Mouse (Mus musculus) liver, embryonic 13.5 days (tissue): ENCODE measurements around the gene Rsph1. TPM values are rescaled to one million over a fixed set of nuclear protein-coding genes. Genes with fewer than 3 reads are reported as not detected.

ENCODE experiments used
- ATAC-seq: fragments of 200-750 bp; cut with Nextera tagmentation; 2 replicates; pipeline ENCODE4 v1.8.0; 2017; ENCODE audit warnings: low read depth, mild to moderate bottlenecking, moderate number of reproducible peaks, moderate library complexity
- DNase-seq: peaks from one replicate; pipeline ENCODE4 v3.0.0; 2022
- H3K27ac ChIP-seq: fragments of 300-500 bp; sonication (generic); 2 replicates; pipeline ENCODE4 v1.5.1; 2015; ENCODE audit warnings: moderate library complexity, mild to moderate bottlenecking, inconsistent platforms
- H3K27me3 ChIP-seq: fragments of 300-500 bp; sonication (generic); 2 replicates; pipeline ENCODE4 v1.6.1; 2015; ENCODE audit warnings: mild to moderate bottlenecking, inconsistent platforms
- H3K36me3 ChIP-seq: fragments of 300-500 bp; sonication (generic); 2 replicates; pipeline ENCODE4 v1.6.1; 2015; ENCODE audit warnings: mild to moderate bottlenecking, inconsistent platforms
- H3K4me1 ChIP-seq: fragments of 300-500 bp; sonication (generic); replicated peaks from 2 replicates; pipeline ENCODE4 v1.6.1; 2015; ENCODE audit warnings: inconsistent platforms
- H3K4me2 ChIP-seq: fragments of 300-500 bp; sonication (generic); 2 replicates; pipeline ENCODE4 v1.6.1; 2015; ENCODE audit warnings: inconsistent platforms, mild to moderate bottlenecking, moderate library complexity
- H3K4me3 ChIP-seq: fragments of 300-500 bp; sonication (generic); replicated peaks from 2 replicates; pipeline ENCODE4 v1.5.1; 2015; ENCODE audit warnings: mild to moderate bottlenecking, inconsistent platforms
- H3K9ac ChIP-seq: fragments of 300-500 bp; sonication (generic); 2 replicates; pipeline ENCODE4 v1.6.1; 2015; ENCODE audit warnings: mild to moderate bottlenecking, inconsistent platforms
- H3K9me3 ChIP-seq: fragments of 300-500 bp; sonication (generic); replicated peaks from 2 replicates; pipeline ENCODE4 v1.6.1; 2016; ENCODE audit warnings: inconsistent platforms
- WGBS: fragments of 180-500 bp; shearing (Covaris S2); methylation state at CpG from one replicate; pipeline ENCODE4 v1.1.7; 2015; ENCODE audit not compliant: insufficient replicate concordance; 5-methylcytosine and 5-hydroxymethylcytosine counted together
- polyA plus RNA-seq: library from polyadenylated mRNA; unstranded; fragments of >200 nt; fragmentation: Nextera tagmentation; extraction: Ambion mirVana; gene quantifications from 2 replicates; pipeline ENCODE4 v1.2.1, GENCODE M21; 2015

Rsph1 gene
- polyA plus RNA-seq, 1 experiment from 2014 or later, result 0.20 TPM

DNA sequence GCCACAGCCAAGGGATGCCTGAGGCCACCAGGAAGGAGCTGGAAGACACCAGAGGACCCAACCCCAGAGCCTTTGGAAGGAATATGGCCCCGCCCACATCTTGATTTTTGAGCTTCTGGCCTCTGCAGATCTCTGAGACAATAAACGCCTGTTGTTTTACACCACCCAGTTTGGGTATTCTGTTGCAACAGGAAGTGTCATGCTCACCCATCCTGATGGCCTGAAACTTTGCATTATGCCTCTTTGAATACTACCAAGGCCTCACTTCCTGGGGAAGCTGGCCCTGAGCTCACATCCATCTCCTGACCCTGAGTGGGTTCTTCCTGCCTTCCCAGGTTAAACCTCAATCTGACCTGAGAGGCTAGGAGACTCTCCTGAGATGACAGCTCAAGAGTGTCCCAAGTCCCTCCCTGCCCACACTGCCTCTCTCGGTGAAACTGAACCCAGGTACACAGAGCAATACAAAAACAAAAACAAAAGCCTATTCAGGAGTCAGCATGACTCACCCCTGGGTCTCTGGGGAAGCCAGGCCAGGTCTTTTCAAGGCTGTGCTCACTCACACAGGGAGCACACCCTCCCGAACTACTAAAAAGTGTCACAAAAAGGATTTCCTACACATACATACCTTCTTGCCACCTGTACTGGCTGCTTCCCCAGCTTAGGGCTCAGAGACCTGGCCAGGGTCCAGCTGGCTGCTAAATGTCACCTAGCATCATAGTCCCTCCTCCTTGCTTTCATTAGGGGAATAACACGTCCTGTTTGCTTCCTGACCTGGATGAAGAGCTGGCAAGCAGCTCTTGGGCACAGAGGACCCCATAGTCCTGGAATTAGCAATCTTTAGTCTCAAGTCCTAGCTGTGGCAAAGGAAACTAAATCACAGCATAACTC lies 60.9 kb downstream of the Rsph1 start:
- no peaks in the 10 kb centered on the region for H3K27me3 ChIP-seq
- no peak overlapping the region for H3K27ac ChIP-seq
- H3K4me2 ChIP-seq, result no peak overlapping the region
- H3K4me1 ChIP-seq, result peaks cover 19% of the 10 kb centered on the region
- DNase-seq (no peak), ATAC-seq (no peak)
- H3K9me3 ChIP-seq, result no peaks in the 10 kb centered on the region
- H3K9ac ChIP-seq, result no peak overlapping the region
- no peak overlapping the region for H3K4me3 ChIP-seq
- peaks cover 66% of the 10 kb centered on the region for H3K36me3 ChIP-seq
- WGBS, result 54% methylated on average over 5 of the region's 5 CpGs

DNA sequence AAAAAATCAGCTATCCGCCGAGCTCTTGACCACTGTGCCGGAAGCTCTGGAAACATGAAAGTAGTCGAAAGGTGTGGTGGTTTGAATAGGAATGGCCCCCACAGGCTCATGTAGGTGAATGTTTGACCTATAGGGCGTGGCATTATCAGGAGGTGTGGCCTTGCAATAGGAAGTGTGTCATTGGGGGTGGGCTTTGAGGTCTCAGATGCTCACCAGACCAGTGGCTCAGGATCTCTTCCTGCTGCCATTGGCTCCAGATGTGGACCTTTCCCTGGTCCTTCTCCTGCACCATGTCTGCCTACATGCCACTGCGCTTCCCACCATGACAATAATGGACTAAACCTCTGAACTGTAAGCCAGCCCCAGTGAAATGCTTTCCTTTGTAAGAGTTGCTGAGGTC lies 65.3 kb downstream of the Rsph1 start:
- Histone ChIP-seq H3K4me2 (no peak overlapping the region), H3K4me3 (no peak overlapping the region), H3K27me3 (no peaks in the 10 kb centered on the region), H3K4me1 (peaks cover 45% of the 10 kb centered on the region), H3K27ac (no peak overlapping the region), H3K36me3 (peaks cover 42% of the 10 kb centered on the region), H3K9me3 (no peaks in the 10 kb centered on the region), H3K9ac (no peak overlapping the region)
- ATAC-seq, result no peak
- 86% methylated on average over 6 of the region's 6 CpGs for WGBS
- no peak for DNase-seq

DNA sequence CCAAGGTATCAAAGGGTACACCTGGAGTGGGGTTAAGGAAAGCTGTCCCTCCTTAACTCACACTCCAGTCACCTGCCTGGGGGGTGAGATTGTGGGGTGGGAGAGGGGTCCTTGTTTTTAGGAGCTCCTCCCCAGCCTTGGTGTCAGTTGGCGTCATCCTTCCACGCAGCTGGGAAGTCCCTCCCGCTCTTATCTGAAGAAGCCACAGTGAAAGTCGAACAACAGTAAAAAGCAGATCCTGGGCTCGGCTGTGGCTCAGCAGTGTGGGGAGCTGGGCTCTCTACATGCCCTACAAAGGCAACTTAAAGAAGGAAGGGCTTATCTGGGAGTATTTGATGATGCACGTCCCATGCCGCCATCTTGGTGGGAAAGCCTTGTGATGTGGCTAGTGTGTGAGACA lies 66.9 kb downstream of the Rsph1 start:
- Histone ChIP-seq H3K27ac (peak overlapping the region; percentile 88), H3K4me1 (peaks cover 45% of the 10 kb centered on the region), H3K27me3 (no peaks in the 10 kb centered on the region), H3K4me3 (no peak overlapping the region), H3K36me3 (peaks cover 29% of the 10 kb centered on the region), H3K4me2 (peak overlapping the region; percentile 73), H3K9ac (no peak overlapping the region), H3K9me3 (no peaks in the 10 kb centered on the region)
- 18% methylated on average over 7 of the region's 7 CpGs for WGBS
- ATAC-seq, result peak; percentile 82
- peak; percentile 70 for DNase-seq

DNA sequence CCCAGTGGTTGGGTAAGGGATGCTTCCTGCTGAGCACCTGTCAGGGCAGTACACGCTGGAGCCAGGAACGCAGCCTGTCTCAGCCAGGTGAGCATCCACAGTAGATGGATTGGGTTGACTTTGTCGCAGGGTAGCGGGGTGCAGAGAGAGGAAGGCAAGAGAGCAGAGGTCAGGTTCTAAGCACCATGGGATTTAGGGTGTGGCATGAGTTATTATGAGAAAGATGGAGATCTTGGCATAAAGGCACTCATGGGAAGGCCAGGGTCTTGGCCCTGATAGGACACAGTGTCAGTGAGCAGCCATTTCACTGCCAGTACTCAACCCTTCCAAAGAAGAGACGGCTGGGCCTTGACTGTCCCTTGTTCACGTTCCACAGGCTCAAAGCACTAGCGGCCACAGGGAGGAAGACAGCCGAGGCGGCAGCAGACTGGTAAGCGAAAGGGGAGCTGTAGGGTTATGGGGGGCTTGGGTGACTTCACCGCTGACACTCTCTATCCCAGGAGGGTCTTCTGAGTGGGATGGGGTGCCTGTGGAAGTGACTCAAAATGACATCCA lies 67.7 kb downstream of the Rsph1 start:
- WGBS, result 81% methylated on average over 11 of the region's 11 CpGs
- peaks cover 20% of the 10 kb centered on the region for H3K36me3 ChIP-seq
- H3K27ac ChIP-seq, result peak overlapping the region; percentile 88
- no peaks in the 10 kb centered on the region for H3K9me3 ChIP-seq
- ATAC-seq (no peak; the same call in 1 of the 2 replicates), DNase-seq (no peak)
- H3K9ac ChIP-seq, result no peak overlapping the region; the same call in 1 of the 2 replicates
- peaks cover 42% of the 10 kb centered on the region for H3K4me1 ChIP-seq
- peak overlapping the region; percentile 73 for H3K4me2 ChIP-seq
- peak overlapping the region; percentile 56 for H3K4me3 ChIP-seq
- no peaks in the 10 kb centered on the region for H3K27me3 ChIP-seq

DNA sequence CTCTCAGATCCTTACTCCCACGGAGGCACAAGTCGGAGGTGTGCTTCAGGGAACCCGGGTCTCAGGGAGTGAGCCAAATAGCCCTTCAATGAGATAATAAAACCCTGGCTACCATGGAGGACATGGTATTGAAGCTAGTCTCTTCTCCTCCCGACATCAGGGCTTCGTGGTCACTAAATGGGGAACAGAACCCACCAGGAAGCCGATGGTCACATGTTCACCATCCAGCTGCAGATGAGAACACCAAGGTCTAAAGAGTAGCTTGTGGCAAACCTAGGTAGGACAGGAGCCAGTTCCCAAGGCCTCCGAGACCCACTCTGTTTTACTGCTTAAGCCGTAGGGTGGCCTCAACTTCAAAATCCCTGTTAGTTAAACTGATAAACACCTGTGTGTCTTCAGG lies 68.5 kb downstream of the Rsph1 start:
- Histone ChIP-seq H3K27ac (peak overlapping the region; percentile 88), H3K4me1 (peaks cover 42% of the 10 kb centered on the region), H3K4me2 (peak overlapping the region; percentile 73), H3K9me3 (no peaks in the 10 kb centered on the region), H3K9ac (peak overlapping the region; percentile 74), H3K27me3 (no peaks in the 10 kb centered on the region), H3K36me3 (peaks cover 12% of the 10 kb centered on the region), H3K4me3 (peak overlapping the region; percentile 56)
- DNase-seq (no peak), ATAC-seq (peak; percentile 41; the same call in 1 of the 2 replicates)
- WGBS, result 22% methylated on average over 8 of the region's 8 CpGs

DNA sequence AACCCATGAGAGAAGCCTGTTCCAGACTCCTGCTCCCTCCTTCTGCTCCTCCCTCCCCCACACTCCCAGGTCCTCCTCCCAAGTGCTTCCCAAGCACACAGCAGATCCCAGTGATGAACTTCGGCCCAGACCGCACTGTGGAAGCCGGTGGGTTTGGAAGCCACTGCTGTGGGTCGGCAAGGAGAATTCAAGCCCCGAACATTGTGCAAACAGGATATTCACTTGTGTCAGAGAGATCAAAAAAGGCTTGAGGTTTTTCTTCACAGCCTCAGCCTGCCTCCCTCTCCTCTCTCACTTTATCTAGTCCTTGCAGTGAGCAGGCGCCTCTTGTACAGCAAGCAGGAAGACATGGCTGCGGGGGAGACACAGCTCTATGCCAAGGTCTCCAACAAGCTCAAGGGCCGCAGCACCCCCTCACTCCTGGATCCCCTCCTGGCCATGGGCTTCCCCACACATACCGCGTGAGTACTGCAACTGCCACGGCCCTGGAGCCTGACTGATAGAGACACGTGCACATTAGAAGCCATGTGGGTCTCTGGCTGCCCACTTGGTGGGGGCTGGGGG lies 69.3 kb downstream of the Rsph1 start, which contains the start of gene Ubash3a:
TSS of gene Ubash3a (plus strand) at position 103 of the 564 bp plus-strand sequence.
- H3K36me3 ChIP-seq, result peaks cover 9% of the 10 kb centered on the region; the same call in 1 of the 2 replicates
- H3K27ac ChIP-seq, result peak within 1 kb of the TSS; percentile 88
- peak; percentile 52 for DNase-seq
- peak; percentile 76 for ATAC-seq
- H3K27me3 ChIP-seq, result no peaks in the 10 kb centered on the region
- peak within 1 kb of the TSS; percentile 73 for H3K4me2 ChIP-seq
- peak within 1 kb of the TSS; percentile 74 for H3K9ac ChIP-seq
- 10% methylated on average over 12 of the region's 12 CpGs for WGBS
- H3K9me3 ChIP-seq, result no peaks in the 10 kb centered on the region
- H3K4me1 ChIP-seq, result peaks cover 42% of the 10 kb centered on the region
- H3K4me3 ChIP-seq, result peak within 1 kb of the TSS; percentile 56

Other genes starting within 250 kb of the Rsph1 start
- 6.1 and 6.2 TPM in 2 replicates for gene Abcg1, start 219.7 kb downstream of the Rsph1 start, polyA plus RNA-seq
- 4.7 and 6.0 TPM in 2 replicates for gene Tff3, start 147.7 kb downstream of the Rsph1 start, polyA plus RNA-seq
- gene Tff2, start 133.1 kb downstream of the Rsph1 start, polyA plus RNA-seq, result not detected in 2 replicates
- gene Tff1, start 112.1 kb downstream of the Rsph1 start, polyA plus RNA-seq, result 0.43 TPM in 1 of 2 replicates, not detected in the other
- gene Tmprss3, start 78.4 kb downstream of the Rsph1 start, polyA plus RNA-seq, result 0.12 and 0.16 TPM in 2 replicates
- gene Ubash3a, start 69.5 kb downstream of the Rsph1 start, polyA plus RNA-seq, result 18.8 and 19.9 TPM in 2 replicates
- gene Slc37a1, start 9.4 kb upstream of the Rsph1 start, polyA plus RNA-seq, result 2.9 and 3.9 TPM in 2 replicates
- gene Pde9a, start 108.8 kb upstream of the Rsph1 start, polyA plus RNA-seq, result 3.9 and 5.1 TPM in 2 replicates
- 36.9 and 39.4 TPM in 2 replicates for gene Wdr4, start 242.6 kb upstream of the Rsph1 start, polyA plus RNA-seq
- 163 and 179 TPM in 2 replicates for gene Ndufv3, start 242.7 kb upstream of the Rsph1 start, polyA plus RNA-seq